Mouse (Mus musculus): ENCODE measurements around the gene Foxg1. TPM values are rescaled to one million over a fixed set of nuclear protein-coding genes. Genes with fewer than 3 reads are reported as not detected.

Gene Foxg1
- polyA plus RNA-seq, 1 experiment from 2014 or later = not detected

GRCm38 (mm10) chr12:49417963-49418362, 35.5 kb downstream of the Foxg1 start:
- WGBS = 57% methylated on average over 3 of the region's 3 CpGs
- no peak overlapping the region for H3K4me2 ChIP-seq (replicated peaks; ENCODE audit: low read depth, low read length)
- H3K27me3 ChIP-seq (replicated peaks; ENCODE audit: insufficient read depth, low read length) = no peaks in the 10 kb centered on the region
- no peak overlapping the region for H3K4me3 ChIP-seq (ENCODE audit: low read depth, low read length)
- DNase-seq (ENCODE audit: low spot score) (no peak), ATAC-seq (no peak)
- no peaks in the 10 kb centered on the region for H3K36me3 ChIP-seq (ENCODE audit: insufficient read depth, low read length)
- TF ChIP-seq EP300 (IDR thresholded peaks at IDR 0.05) = no peak
- TF ChIP-seq CTCF (IDR thresholded peaks at IDR 0.05) = no peak
- H3K9me3 ChIP-seq (ENCODE audit: low read length) = no peaks in the 10 kb centered on the region
- H3K27ac ChIP-seq (ENCODE audit: low read length) = no peak overlapping the region
- no peaks in the 10 kb centered on the region for H3K4me1 ChIP-seq (ENCODE audit: insufficient read depth, low read depth, low read length)
- H3K9ac ChIP-seq (replicated peaks; ENCODE audit: low read depth) = no peak overlapping the region

Other genes with a start within 250 kb of the Foxg1 start
- not detected in 2 replicates for gene Gm43517, start 2.5 kb downstream of the Foxg1 start, polyA plus RNA-seq (2015; fragmentation: Nextera tagmentation; extraction: Ambion mirVana)

All from lung, postnatal 0 days (tissue).